Mouse (Mus musculus) urinary bladder, postnatal 36 days (tissue): ENCODE measurements around the gene Tnnt2.

Source experiments
- DNase-seq, 2 experiments: peaks; one replicate each; pipeline ENCODE4 v3.0.0; 2022; ENCODE audit warnings: low spot score in 2 of 2, mixed read lengths in 1 of 2

Tnnt2 gene

GRCm38 (mm10) chr1:135818481-135819086, 17.6 kb upstream of the Tnnt2 start, which contains the start of gene Lad1:
Lad1 (plus strand) TSS chr1:135818598.
- peak; percentile 70 to 73 for DNase-seq

- DNase-seq: no peak
Observed at GRCm38 (mm10) chr1:135820071-135820470, 16.1 kb upstream of the Tnnt2 start.

DNA sequence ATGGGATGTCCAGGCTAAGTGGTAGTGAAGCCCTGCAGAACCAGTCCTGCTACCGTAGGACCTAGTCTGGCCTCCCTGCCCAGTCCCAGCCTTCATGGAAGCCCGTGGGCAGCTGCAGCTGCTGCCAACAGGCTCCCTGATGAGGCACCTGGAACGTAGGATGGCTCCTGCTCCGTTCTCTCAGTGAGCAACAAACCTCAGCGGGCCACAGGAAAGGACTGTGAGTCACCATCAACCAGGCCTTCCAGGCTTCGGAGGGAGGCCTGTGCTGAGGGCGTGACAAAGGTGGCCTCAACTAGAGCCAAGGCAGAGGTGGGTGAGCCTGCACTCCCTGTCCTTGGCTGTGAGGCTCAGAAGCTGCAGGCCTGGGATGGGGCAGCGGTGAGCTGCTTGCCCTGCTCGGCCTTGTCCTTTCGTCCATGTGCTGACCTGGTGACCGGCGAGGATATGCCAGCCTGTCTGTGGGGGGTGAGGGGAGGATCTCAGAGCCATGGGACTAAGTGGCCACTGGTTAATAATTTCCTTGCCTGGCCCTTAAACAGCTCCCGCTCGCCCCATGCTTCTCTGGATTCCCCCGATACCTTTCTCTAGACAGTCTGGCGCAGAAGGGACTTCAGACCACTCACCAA, 15.3 kb upstream of the Tnnt2 start:
- peak in 1 of 2 experiments; percentile 56 for DNase-seq

DNA sequence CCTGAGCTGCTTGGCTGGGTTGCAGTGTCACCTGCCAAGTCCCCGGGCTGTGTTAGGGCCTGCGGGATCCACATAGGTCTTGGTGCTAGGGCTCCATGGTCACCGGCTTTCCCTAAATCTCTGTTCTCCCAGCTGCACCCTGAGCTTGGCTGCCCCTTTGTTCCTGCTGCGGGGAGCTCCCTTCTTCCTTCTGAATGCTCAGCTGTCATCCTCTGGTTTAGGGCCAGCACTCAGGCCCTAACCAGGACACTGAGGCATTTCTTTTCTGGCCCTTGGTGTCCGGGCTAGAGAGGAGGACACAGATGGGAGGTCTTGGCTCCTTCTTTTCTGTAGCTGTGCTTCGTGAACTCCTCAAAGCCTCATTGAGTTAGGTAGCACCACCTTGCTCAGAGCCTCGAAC, 14.4 kb upstream of the Tnnt2 start:
- no peak for DNase-seq

GRCm38 (mm10) chr1:135828918-135829317, 7.2 kb upstream of the Tnnt2 start:
- peak in 1 of 2 experiments; percentile 24 for DNase-seq

GRCm38 (mm10) chr1:135834206-135834859, 1.8 kb upstream of the Tnnt2 start:
- no peak for DNase-seq

GRCm38 (mm10) chr1:135834983-135835382, 1.2 kb upstream of the Tnnt2 start:
- no peak for DNase-seq

- no peak for DNase-seq
Observed at GRCm38 (mm10) chr1:135838626-135839025, 2.5 kb downstream of the Tnnt2 start.

DNA sequence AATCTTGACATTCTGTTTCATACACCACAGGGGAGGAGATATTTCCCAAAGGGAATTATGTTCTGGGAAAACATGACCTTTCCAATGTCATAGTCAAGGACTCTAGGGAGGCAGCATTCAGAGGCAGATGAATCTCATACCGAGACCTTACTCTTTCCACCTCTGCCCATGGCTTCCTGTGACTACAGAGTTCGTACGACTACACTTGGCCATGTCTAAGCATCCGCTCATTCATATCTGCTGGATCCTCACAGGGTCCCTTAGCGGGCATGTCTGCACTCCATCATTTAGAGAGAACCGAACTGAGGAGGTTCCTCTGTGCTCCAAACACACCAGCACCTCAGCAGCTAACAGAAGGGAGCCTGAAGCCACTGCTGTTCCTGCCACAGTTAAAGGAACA, 2.9 kb downstream of the Tnnt2 start:
- no peak for DNase-seq

DNA sequence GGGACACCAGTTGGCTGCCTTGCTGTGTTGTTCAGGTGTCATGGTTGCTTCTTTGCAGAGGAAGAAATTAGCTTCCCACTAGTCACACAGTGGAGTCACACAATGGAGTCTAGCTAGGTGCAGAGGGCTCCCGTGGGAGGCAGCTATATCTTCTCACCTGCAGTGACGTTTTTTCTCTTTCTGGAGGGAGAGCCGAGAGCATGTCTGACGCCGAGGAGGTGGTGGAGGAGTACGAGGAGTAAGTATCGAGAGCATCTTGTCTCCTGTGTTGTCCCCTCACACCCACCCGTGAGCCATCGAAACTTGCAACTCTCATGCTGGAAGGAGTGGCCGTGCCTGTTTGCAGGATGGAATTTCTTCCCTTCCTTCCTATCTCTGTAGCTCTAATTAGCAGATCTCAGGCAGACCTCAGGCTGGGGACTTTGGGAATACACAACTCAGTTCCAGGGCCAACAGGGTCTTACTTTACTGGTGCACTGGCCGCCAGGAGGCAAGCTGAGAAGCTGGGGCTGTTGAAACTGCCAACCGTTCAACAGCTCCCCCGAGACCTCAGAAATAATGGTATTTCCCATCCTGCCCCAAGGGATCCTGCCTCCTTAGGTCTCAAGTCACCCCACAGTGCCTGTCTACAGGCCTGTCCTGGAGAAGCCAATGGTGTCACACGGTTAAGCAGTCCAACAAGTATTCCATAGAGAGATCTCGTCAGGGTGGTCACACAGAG, 4.7 kb downstream of the Tnnt2 start:
- DNase-seq: no peak

DNA sequence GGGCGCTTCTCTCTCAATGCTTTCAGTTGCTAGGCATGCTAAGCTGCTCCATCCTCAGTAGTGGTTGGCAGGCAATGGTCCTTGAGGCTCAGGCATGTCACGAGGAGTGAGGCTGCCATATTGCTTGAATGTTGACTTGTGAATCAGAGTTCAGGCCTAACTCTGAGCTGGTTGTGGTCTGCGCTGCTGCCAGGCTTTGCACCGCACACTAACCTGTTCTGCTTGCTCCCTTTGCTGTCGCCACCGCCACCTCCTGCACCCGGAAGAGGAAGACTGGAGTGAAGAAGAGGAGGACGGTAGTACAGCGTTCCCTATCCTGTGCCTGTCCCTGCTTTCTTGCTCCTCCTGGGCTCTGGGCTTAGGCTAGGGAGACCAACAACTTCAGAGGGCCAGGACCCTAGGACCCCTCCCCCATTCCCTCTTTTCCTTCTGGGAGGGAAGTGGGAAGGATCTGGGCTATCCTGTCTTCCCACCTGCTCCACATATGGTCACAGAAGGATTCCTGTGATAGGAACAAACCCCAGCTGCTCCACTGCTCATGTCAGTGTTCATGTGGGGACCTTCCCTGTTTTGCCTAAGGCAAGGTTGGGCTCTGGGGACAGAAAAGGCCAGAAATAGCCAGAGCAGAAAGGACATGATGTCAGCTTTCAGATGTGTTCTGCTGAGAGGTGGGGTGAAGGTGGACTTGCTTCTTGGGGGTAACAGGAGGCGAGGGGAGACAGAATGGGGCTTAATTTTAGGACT, 7.5 kb downstream of the Tnnt2 start:
- DNase-seq: no peak

DNA sequence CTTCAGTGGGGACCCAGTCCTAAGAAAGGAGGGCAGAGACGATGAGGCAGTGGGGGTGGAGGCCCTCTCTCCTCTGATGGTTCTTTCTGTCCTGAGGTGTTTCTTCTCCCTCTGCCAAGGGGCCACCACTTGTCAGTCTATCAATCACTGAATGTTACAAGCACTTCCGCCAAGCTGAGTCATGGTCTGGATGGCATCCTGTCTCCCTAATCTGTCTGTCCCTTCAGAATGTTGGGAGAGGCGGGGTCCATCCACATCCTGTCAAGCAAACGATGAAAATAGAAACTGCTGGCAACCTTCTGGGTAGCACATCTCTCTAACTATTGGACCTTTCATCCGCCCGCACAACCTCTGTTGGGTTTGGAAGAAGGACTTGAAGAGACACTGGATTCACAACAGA, 8.3 kb downstream of the Tnnt2 start:
- DNase-seq: no peak

DNA sequence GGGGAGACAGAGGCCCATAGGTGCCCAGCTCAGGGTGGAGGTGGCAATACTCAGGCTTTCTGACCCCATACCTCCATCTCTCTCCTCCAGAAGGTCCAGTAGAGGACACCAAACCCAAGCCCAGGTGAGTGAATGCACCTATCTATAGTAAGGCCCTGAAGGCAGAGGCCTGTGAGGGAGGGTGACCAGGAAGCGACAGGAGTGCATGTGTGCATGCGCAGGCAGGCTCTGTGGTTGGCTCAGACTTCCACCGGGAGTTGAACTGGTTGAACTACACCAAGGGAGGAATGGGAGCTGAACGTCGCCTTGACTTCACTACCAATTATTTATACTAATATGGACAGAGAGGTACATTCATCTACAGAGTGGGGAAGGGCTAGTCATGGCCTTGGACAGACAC, 10.5 kb downstream of the Tnnt2 start:
- DNase-seq: no peak

- no peak for DNase-seq
Observed at GRCm38 (mm10) chr1:135847139-135847562, 11.0 kb downstream of the Tnnt2 start.

GRCm38 (mm10) chr1:135847611-135848351, 11.6 kb downstream of the Tnnt2 start:
- DNase-seq: no peak

DNA sequence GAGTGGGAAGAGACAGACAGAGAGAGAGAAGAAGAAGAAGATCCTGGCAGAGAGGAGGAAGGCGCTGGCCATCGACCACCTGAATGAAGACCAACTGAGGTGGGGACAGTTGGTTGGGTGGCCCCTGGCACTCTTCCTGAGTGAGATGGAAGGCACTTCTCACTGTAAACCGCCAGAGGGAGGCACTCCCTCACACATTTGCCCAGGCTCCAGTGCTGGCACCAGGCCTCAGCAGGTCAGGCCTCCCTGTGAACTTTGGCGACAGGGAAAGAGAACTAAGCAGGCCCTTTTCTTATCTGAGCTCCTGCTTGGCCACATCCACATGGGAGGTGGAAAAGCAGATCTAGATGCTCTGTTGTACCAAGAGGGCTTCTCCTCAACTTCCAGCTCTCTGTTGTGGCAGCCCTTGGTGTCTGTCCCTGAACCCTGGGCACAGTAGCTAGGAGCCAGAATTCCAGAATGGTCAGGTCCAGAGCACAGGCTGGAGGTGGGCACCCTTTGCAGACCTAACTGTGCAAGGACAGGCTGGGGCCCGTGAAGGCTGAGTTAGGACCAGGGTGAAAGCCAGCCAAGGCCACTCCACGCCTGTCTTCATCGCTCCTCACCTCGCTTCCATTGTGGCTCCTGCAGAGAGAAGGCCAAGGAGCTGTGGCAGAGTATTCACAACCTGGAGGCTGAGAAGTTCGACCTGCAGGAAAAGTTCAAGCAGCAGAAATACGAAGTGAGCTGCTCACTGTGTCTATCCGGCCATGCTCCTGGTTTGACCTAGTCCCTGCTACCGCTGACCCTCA, 14.8 kb downstream of the Tnnt2 start:
- DNase-seq: peak in 1 of 2 experiments; percentile 42

DNA sequence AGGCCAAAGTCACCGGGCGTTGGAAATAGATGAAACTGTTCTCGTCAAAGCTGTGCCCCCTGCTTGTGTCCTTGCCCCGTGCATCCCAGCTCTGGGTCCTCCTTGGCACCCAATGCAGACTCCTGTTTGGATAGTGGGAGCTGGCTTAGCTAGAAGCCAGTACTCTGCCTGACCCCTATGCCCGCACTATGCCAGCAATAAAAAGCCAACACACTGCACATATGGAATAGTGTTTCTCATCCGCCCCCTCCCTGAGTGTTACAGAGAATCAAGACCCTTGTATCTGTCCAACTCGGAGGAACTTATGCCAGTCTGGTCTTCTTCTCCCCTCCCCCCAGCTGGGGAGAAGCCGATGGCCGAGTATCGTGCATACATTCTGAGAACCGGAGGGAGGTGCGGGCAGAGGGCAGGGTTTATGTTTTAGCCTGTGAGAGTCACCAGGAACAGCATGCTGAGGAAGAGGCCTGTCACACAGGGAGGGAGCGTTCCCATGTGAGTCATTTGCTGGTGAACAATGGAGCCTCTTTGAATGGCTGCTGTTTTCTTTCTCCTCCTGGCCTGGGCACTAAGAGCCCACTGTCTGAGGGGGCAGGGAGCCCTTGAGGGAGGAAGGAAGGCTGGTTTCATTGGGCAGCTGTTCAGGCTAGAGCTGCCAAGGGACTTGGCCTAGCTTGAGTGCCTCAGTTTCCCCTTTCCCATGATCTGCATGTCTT, 16.0 kb downstream of the Tnnt2 start:
- DNase-seq: no peak

DNA sequence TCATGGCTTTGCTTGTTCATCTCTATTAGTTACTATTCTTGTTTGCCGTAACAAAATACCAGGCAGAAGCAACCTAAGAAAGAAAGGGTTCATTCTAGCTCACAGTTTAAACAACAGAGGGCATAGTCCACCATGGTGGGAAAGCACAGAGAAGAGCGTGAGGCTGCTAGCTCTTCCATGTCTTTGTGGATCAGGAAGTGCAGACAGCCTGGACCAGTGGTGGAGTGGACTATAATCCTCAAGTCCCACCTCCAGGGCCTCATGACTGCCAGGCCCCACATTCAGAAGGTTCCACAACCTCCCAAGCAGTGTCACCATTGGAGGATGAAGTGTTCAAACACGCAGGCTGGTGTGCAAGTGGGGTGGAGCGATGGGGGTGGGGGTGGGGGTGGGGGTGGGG, 17.0 kb downstream of the Tnnt2 start:
- DNase-seq: no peak

GRCm38 (mm10) chr1:135854591-135855343, 18.6 kb downstream of the Tnnt2 start:
- DNase-seq: no peak
